Mouse (Mus musculus) v-Abl transformed pro-B cells (cell line): ENCODE results near the gene Cxcl16.

Experiments used
- in situ Hi-C, 2 experiments: fragments of 400-800 bp; cut with MboI; formaldehyde crosslinking; loops; one replicate each; pipeline ENCODE4 v1.15.1; 2025; ENCODE audit not compliant: unreplicated experiment in 2 of 2

Gene Cxcl16

GRCm38 (mm10) chr11:70458688-70459600 is 840 bp downstream of the Cxcl16 start, which contains the start of gene Zmynd15:
Gene Zmynd15, plus strand, starts transcription at chr11:70459433.
- in situ Hi-C loops: no loop called here

- in situ Hi-C loops: no loop called here
Measured at GRCm38 (mm10) chr11:70453261-70454044, 6.3 kb downstream of the Cxcl16 start.

- in situ Hi-C loops: no loop called here
Measured at GRCm38 (mm10) chr11:70451797-70452498, 7.8 kb downstream of the Cxcl16 start, which contains the start of gene Med11. Gene Med11, plus strand, starts transcription at chr11:70451919.

GRCm38 (mm10) chr11:70450926-70451325 is 8.9 kb downstream of the Cxcl16 start:
- in situ Hi-C loops: no loop called here

GRCm38 (mm10) chr11:70447373-70447772 is 12.4 kb downstream of the Cxcl16 start:
- in situ Hi-C loops: no loop called here

- in situ Hi-C loops: no loop called here
Measured at GRCm38 (mm10) chr11:70446756-70447155, 13.0 kb downstream of the Cxcl16 start.

GRCm38 (mm10) chr11:70444667-70445066 is 15.1 kb downstream of the Cxcl16 start:
- in situ Hi-C loops: no loop called here

GRCm38 (mm10) chr11:70443964-70444363 is 15.8 kb downstream of the Cxcl16 start:
- in situ Hi-C loops: no loop called here

- in situ Hi-C loops: no loop called here
Measured at GRCm38 (mm10) chr11:70441882-70442281, 17.9 kb downstream of the Cxcl16 start.

- in situ Hi-C loops: no loop called here
Measured at GRCm38 (mm10) chr11:70440637-70441036, 19.1 kb downstream of the Cxcl16 start.

GRCm38 (mm10) chr11:70438728-70439374 is 20.9 kb downstream of the Cxcl16 start:
- in situ Hi-C loops: no loop called here

GRCm38 (mm10) chr11:70437426-70437825 is 22.4 kb downstream of the Cxcl16 start:
- in situ Hi-C loops: no loop called here

- in situ Hi-C loops: no loop called here
Measured at GRCm38 (mm10) chr11:70435476-70435875, 24.3 kb downstream of the Cxcl16 start.

GRCm38 (mm10) chr11:70433951-70434350 is 25.8 kb downstream of the Cxcl16 start:
- in situ Hi-C loops: loop anchor here (5.0 kb wide), 2 partner anchors 73 to 173 kb away; partner anchors contain the start of gene Tm4sf5 (in 2 of the 2)

GRCm38 (mm10) chr11:70433569-70433943 is 26.2 kb downstream of the Cxcl16 start:
- in situ Hi-C loops: loop anchor here (5.0 kb wide), 2 partner anchors 74 to 174 kb away; partner anchors contain the start of gene Tm4sf5 (in 2 of the 2)

GRCm38 (mm10) chr11:70432895-70433568 is 26.8 kb downstream of the Cxcl16 start:
- in situ Hi-C loops: loop anchor here (5.0 kb wide), 2 partner anchors 74 to 174 kb away; partner anchors contain the start of gene Tm4sf5 (in 2 of the 2)

GRCm38 (mm10) chr11:70432048-70432894 is 27.5 kb downstream of the Cxcl16 start, which contains the start of gene Arrb2:
Gene Arrb2, plus strand, starts transcription at chr11:70432635.
- in situ Hi-C loops: loop anchor here (5.0 kb wide), 2 partner anchors 75 to 175 kb away; partner anchors contain the start of gene Tm4sf5 (in 2 of the 2)

GRCm38 (mm10) chr11:70431574-70431973 is 28.2 kb downstream of the Cxcl16 start:
- in situ Hi-C loops: loop anchor here (5.0 kb wide), 2 partner anchors 76 to 176 kb away; partner anchors contain the start of gene Tm4sf5 (in 2 of the 2)
